Mouse (Mus musculus) forebrain, embryonic 16.5 days (tissue): Measurements from ENCODE around the gene Agbl1. TPM values are rescaled to one million over a fixed set of nuclear protein-coding genes. Genes with fewer than 3 reads are reported as not detected.

Experiments used
- ATAC-seq: fragments of 200-750 bp; cut with Nextera tagmentation; 2 replicates; pipeline ENCODE4 v1.8.0; 2017; ENCODE audit warnings: mild to moderate bottlenecking, moderate library complexity
- H3K27ac ChIP-seq: fragments of 300-500 bp; sonication (generic); 2 replicates; pipeline ENCODE4 v1.5.1; 2014; ENCODE audit warnings: low read length, control low read depth
- H3K27me3 ChIP-seq: fragments of 300-500 bp; sonication (generic); replicated peaks from 2 replicates; pipeline ENCODE4 v1.6.1; 2014; ENCODE audit warnings: low read length; ENCODE audit not compliant: control insufficient read depth, insufficient read depth
- H3K36me3 ChIP-seq: fragments of 300-500 bp; sonication (generic); 2 replicates; pipeline ENCODE4 v1.6.1; 2014; ENCODE audit not compliant: control insufficient read depth, insufficient read depth
- H3K4me1 ChIP-seq: fragments of 300-500 bp; sonication (generic); replicated peaks from 2 replicates; pipeline ENCODE4 v1.6.1; 2014; ENCODE audit warnings: low read length; ENCODE audit not compliant: control insufficient read depth, insufficient read depth
- H3K4me2 ChIP-seq: fragments of 300-500 bp; sonication (generic); 2 replicates; pipeline ENCODE4 v1.6.1; 2014; ENCODE audit warnings: mild to moderate bottlenecking, low read length, control low read depth
- H3K4me3 ChIP-seq: fragments of 300-500 bp; sonication (generic); replicated peaks from 2 replicates; pipeline ENCODE4 v1.5.1; 2014; ENCODE audit warnings: mild to moderate bottlenecking, low read length, control low read depth
- H3K9ac ChIP-seq: fragments of 300-500 bp; sonication (generic); replicated peaks from 2 replicates; pipeline ENCODE4 v1.6.1; 2014; ENCODE audit warnings: low read depth, low read length, control low read depth
- H3K9me3 ChIP-seq: fragments of 300-500 bp; sonication (generic); 2 replicates; pipeline ENCODE4 v1.6.1; 2016; ENCODE audit warnings: low read length; ENCODE audit not compliant: control insufficient read depth
- WGBS: fragments of 180-500 bp; shearing (Covaris S2); extraction: QIAGEN DNeasy Blood & Tissue Kit; methylation state at CpG from one replicate; pipeline ENCODE4 v1.1.7; 2014; 5-methylcytosine and 5-hydroxymethylcytosine counted together
- polyA plus RNA-seq: library from polyadenylated mRNA; unstranded; fragments of >200 nt; fragmentation: Nextera tagmentation; extraction: Ambion mirVana; gene quantifications from 2 replicates; pipeline ENCODE4 v1.2.1, GENCODE M21; 2015

Gene Agbl1
- polyA plus RNA-seq, 1 experiment from 2014 or later = 0.39 TPM

DNA sequence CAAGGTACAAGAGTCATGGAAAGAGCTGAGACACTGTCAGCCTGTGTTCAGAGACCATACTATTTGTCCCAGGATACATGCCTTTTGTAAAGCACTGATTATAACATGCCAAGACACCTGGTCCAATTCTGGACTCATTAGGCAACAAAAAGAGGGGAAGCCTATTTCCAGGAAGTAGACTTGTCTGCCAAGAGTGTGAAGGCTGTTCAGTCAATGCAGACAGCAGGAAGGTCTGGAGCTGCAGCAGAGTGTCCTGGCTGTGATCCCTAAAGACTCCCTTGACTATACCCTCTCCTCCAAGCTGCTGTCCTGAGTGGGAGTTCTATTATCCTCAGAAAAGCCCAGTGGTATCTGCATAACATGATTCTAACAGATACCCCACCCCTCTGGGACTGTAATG is 689.2 kb downstream of the Agbl1 start:
- Histone ChIP-seq H3K27me3 (no peaks in the 10 kb centered on the region), H3K9ac (no peak overlapping the region), H3K4me2 (no peak overlapping the region), H3K36me3 (no peaks in the 10 kb centered on the region), H3K9me3 (no peaks in the 10 kb centered on the region), H3K4me3 (no peak overlapping the region), H3K4me1 (0 out of 2 replicates have a peak, but pooled peaks cover 2% of the 10 kb centered on the region), H3K27ac (no peak overlapping the region; the same call in 1 of the 2 replicates)
- peak; percentile 63 for ATAC-seq

DNA sequence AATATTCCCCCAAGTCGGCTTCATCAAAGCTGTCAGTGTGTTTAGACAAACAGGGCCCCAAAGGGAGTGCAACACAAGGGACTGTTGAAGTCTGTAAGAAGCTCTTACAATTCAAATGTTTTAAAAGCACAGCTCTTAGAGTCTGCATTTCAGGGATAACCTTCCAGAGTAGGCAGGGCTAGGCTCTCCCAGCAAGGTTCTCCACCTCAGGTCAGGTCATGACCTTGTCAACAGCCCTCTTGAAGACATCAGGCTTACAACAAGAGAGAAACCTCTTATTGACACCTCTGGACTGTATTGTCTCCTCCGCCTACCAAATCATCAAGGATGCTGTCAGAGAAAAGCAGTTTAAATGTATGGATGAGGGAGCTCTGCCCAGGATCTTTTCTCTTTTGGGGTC is 692.0 kb downstream of the Agbl1 start:
- WGBS = 71% methylated on average over 2 of the region's 2 CpGs
- no peaks in the 10 kb centered on the region for H3K9me3 ChIP-seq
- no peak for ATAC-seq

DNA sequence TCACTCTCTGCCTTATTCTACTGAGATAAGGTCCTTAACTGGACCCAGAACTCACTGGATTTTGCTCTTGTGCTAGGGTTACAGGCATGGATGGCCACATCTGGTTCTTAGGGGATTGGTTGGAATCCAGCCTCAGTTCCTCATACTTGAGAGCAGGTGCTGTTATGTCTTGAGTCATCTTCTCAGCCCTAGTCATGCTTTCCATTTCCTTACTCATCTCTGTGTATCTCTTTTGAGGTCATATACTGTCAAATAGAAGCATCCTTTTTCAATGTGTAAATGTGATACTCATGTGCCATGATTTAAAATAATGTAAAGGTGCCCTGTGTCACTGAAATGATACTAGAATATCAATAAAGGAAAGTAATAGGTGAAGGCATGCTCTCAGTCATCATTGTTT is 705.5 kb downstream of the Agbl1 start:
- H3K27me3 ChIP-seq = no peaks in the 10 kb centered on the region
- H3K27ac ChIP-seq = no peak overlapping the region
- H3K4me1 ChIP-seq = no peaks in the 10 kb centered on the region
- no peak overlapping the region for H3K4me3 ChIP-seq
- ATAC-seq = no peak
- no peaks in the 10 kb centered on the region for H3K36me3 ChIP-seq
- H3K9me3 ChIP-seq = no peaks in the 10 kb centered on the region
- no peak overlapping the region for H3K9ac ChIP-seq
- no peak overlapping the region for H3K4me2 ChIP-seq

More for the DNA sequence above, 692.0 kb downstream of the Agbl1 start:
- 0 out of 2 replicates have a peak, but pooled peaks cover 2% of the 10 kb centered on the region for H3K4me1 ChIP-seq
- H3K27me3 ChIP-seq = no peaks in the 10 kb centered on the region
- no peak overlapping the region for H3K4me3 ChIP-seq
- no peaks in the 10 kb centered on the region for H3K36me3 ChIP-seq
- no peak overlapping the region for H3K4me2 ChIP-seq
- H3K9ac ChIP-seq = no peak overlapping the region
- H3K27ac ChIP-seq = no peak overlapping the region

DNA sequence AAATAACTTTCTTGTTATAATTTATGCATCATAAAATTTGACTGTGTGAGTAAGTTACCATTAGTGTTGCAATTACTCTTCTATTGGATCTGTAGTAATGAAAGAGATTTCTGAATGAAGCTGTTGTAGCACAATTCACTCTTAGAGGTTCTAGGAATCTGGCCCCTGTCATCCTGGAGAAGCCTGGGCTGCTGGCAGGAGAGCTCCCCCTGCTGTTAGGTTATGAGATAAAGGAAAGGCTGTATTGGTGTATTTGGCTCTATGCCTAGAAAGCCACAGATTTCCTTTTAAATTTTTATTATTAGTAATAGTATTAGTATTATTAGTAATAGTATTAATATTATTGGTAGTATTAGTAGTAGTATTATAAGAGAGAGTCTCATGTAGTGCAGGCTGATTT is 711.8 kb downstream of the Agbl1 start:
- H3K27ac ChIP-seq = no peak overlapping the region
- no peak for ATAC-seq
- no peaks in the 10 kb centered on the region for H3K9me3 ChIP-seq
- H3K4me2 ChIP-seq = no peak overlapping the region
- no peaks in the 10 kb centered on the region for H3K27me3 ChIP-seq
- H3K4me1 ChIP-seq = no peaks in the 10 kb centered on the region
- H3K36me3 ChIP-seq = no peaks in the 10 kb centered on the region
- H3K9ac ChIP-seq = no peak overlapping the region
- no peak overlapping the region for H3K4me3 ChIP-seq

DNA sequence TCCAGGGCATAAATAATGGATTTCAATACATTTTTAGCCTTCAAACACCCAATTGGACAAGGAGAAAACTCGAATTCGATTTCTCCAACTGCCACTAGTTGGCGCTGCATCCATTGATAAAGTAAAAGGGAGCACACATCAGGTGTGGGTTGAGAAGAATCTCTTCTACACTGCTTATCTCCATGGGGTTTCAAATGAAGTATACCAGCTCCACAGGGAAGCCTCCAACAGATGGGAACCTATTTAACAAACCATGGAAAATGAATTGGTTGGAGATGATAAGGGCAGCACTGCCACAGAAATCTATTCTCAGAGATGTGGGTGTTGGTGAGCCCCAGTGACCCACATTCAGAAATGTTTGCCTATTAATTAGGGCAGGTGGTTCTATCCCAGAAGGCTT is 741.6 kb downstream of the Agbl1 start:
- Histone ChIP-seq H3K4me3 (no peak overlapping the region), H3K4me1 (no peaks in the 10 kb centered on the region), H3K4me2 (no peak overlapping the region), H3K27ac (no peak overlapping the region), H3K9me3 (no peaks in the 10 kb centered on the region), H3K9ac (no peak overlapping the region), H3K27me3 (no peaks in the 10 kb centered on the region), H3K36me3 (no peaks in the 10 kb centered on the region)
- no peak for ATAC-seq
- 14% methylated on average over 3 of the region's 3 CpGs for WGBS

DNA sequence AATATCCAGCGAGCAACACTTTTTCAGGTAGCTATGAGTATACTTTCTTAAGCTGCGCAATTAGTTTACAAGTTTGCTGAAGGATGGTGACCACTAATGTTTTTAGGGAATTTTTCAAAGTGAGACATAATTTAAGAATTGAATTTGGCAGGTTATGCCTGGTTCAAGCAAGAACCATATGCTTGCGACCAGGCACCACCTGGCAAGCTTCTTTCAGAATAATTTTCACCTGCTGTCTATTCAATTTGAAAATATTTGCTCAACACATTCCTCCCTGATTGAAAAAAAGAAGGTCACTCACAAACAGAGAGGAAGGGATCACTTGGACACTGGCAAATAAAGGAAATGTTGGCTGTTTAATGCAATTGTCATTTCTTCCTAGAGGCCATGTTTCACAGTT is 779.9 kb downstream of the Agbl1 start:
- 86% methylated on average over 3 of the region's 3 CpGs for WGBS
- no peaks in the 10 kb centered on the region for H3K27me3 ChIP-seq
- H3K9ac ChIP-seq = no peak overlapping the region
- ATAC-seq = no peak
- no peak overlapping the region for H3K4me2 ChIP-seq
- H3K9me3 ChIP-seq = no peaks in the 10 kb centered on the region
- H3K4me3 ChIP-seq = no peak overlapping the region
- no peak overlapping the region for H3K27ac ChIP-seq
- H3K4me1 ChIP-seq = no peaks in the 10 kb centered on the region
- no peaks in the 10 kb centered on the region for H3K36me3 ChIP-seq

DNA sequence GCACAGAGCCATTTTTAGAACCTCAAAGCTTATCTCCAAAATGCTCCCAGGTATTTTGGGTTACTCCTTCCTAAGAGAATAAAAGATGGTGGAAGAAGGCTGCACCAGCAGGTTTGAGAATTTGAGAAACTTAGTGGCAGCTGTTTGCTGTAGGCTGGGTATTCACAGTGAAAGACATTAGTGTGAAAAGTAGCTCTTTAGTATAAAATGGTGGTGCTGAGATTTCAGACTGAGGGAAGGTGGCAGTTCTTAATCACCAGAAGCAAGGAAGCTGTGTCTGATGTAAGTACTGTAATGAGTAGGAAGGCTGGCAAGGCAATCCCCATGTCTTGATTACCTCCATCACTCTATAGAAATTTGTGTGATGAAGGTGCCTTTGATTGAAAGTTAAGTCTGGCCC is 799.3 kb downstream of the Agbl1 start:
- Histone ChIP-seq H3K36me3 (no peaks in the 10 kb centered on the region), H3K9me3 (no peaks in the 10 kb centered on the region), H3K27ac (no peak overlapping the region), H3K4me1 (no peaks in the 10 kb centered on the region), H3K4me2 (no peak overlapping the region), H3K4me3 (no peak overlapping the region), H3K9ac (no peak overlapping the region), H3K27me3 (no peaks in the 10 kb centered on the region)
- ATAC-seq = no peak

DNA sequence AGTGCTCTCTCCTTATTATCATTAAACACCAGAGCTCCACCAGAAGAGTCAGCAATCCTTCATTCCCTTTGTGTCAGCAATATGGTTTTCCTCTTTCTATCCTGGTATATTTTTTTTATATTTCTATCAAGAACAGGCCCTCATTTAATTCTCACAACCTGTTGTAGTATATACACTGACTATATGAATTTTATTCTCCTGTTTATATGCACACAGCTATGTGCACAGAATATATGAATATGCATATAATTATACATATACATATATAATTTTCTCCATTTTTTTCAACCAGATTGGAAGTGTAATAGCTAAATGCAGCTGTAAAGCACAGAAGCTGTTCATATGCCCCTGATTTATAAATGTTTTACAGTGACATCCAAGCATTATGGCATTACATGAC is 846.3 kb downstream of the Agbl1 start:
- no peaks in the 10 kb centered on the region for H3K4me1 ChIP-seq
- H3K27ac ChIP-seq = no peak overlapping the region
- no peak overlapping the region for H3K9ac ChIP-seq
- H3K4me3 ChIP-seq = no peak overlapping the region
- H3K36me3 ChIP-seq = no peaks in the 10 kb centered on the region
- peak; percentile 50; the same call in 1 of the 2 replicates for ATAC-seq
- H3K4me2 ChIP-seq = no peak overlapping the region
- H3K27me3 ChIP-seq = no peaks in the 10 kb centered on the region
- no peaks in the 10 kb centered on the region for H3K9me3 ChIP-seq

DNA sequence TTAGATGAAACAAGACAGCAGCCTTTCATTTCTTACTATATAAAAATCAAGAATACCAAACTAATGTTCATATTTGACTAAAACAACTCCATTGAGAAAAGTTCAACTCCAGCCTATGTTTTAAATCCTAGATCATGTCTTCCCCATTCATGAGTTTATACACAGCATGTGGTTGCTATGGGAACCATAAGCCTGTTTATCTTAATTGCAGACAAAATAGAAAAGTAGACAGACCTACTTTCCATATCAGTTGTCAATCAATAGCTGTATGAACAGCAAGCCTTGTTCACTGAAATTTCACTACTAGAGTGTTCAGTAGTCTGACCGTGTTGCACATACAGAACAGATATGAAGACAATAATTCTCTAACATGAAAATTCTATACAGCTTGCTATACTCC is 857.6 kb downstream of the Agbl1 start:
- Histone ChIP-seq H3K4me2 (no peak overlapping the region), H3K27ac (no peak overlapping the region), H3K4me3 (no peak overlapping the region), H3K9ac (no peak overlapping the region), H3K9me3 (no peaks in the 10 kb centered on the region), H3K27me3 (no peaks in the 10 kb centered on the region), H3K4me1 (peaks cover 3% of the 10 kb centered on the region; the same call in 1 of the 2 replicates), H3K36me3 (no peaks in the 10 kb centered on the region)
- WGBS = 26% methylated on average over 1 of the region's 1 CpGs
- ATAC-seq = no peak

DNA sequence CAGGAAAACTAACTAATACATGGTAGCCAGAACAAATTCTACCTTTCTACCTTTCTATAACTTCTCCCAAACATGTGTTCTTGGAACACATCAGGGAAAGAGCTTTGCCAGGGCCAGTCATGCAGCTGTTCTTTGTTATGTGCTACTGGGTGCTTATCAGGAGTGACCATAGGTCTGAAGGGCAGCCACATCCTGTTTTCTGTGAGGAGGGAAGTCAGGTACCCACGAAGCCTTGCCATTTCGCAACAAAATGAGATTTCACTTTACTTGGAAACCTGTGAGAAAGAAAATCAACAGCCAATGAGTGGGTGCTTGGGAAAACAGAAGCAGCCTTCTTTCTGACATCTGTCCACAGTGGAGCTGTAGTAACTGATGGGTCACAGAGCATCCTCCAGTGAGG is 865.5 kb downstream of the Agbl1 start:
- no peak for ATAC-seq

More for the DNA sequence above, 865.5 kb downstream of the Agbl1 start:
- no peak overlapping the region for H3K27ac ChIP-seq
- H3K9ac ChIP-seq = no peak overlapping the region
- H3K36me3 ChIP-seq = no peaks in the 10 kb centered on the region
- H3K27me3 ChIP-seq = no peaks in the 10 kb centered on the region
- WGBS = 96% methylated on average over 2 of the region's 2 CpGs
- no peaks in the 10 kb centered on the region for H3K4me1 ChIP-seq
- no peak overlapping the region for H3K4me2 ChIP-seq
- H3K4me3 ChIP-seq = no peak overlapping the region
- H3K9me3 ChIP-seq = no peaks in the 10 kb centered on the region
